Mouse (Mus musculus): ENCODE data around the gene Zfp985. TPM values are rescaled to one million over a fixed set of nuclear protein-coding genes. Genes with fewer than 3 reads are reported as not detected.
"Not testable (repeated sequence)": the region's sequence is repeated elsewhere in the genome, so short reads cannot be mapped to it uniquely, and the experiment has no call there.

Gene Zfp985
- polyA plus RNA-seq, 1 experiment from 2014 or later = not detected

DNA sequence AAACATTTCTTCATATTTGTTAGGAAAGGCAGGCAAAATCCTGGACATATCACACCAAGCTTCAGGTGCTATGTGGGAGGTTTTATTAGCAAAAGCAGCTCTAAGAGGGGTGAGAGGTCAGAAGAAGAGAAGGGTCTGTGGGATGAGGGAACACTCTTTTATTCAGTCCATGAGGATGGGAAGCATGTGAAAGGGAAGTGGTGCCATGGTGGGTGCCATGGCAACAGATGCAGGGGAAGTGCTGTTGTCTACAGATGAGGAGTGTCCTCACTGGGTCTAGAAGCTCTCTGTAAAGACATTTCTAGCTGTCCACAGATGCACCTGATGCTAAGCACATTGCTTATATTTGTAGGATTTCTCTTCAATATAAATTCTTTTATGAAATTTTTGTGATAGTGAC, 12.0 kb upstream of the Zfp985 start:
- H3K27ac ChIP-seq (replicated peaks; ENCODE audit: low read depth, low read length) = no peak overlapping the region
- H3K9ac ChIP-seq (replicated peaks; ENCODE audit: low read length) = no peak overlapping the region
- H3K36me3 ChIP-seq (ENCODE audit: control insufficient read depth, insufficient read depth, low read length) = no peaks in the 10 kb centered on the region
- H3K4me2 ChIP-seq (ENCODE audit: low read length) = no peak overlapping the region
- DNase-seq = no peak
- no peaks in the 10 kb centered on the region for H3K27me3 ChIP-seq (ENCODE audit: control insufficient read depth, insufficient read depth, low read length)
- H3K4me1 ChIP-seq (ENCODE audit: control insufficient read depth, insufficient read depth, low read length) = no peaks in the 10 kb centered on the region
- H3K9me3 ChIP-seq (ENCODE audit: control insufficient read depth, low read length) = peaks cover 48% of the 10 kb centered on the region
- no peak for ATAC-seq (ENCODE audit: low FRiP score, low TSS enrichment)
- H3K4me3 ChIP-seq (replicated peaks; ENCODE audit: low read depth, low read length) = no peak overlapping the region

DNA sequence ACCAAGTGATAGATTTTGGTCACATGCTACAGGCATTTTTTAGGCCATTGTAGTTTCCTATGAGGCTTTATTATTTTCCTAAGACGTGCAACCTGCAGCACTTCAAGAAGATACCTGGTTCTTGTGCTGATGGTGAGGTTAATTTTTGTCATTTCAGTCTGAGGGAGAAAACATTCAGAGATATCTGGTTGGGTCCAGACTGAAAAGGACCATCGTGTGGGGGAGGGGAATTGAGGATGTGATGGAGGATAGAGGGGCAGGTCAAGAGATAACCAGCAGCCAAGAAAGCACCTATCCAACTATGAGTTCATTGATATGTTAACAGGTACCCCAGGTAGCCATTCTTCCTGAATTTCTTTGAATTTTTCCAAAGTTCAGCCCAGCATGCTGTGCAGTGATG, 1.3 kb downstream of the Zfp985 start:
- H3K27me3 ChIP-seq (ENCODE audit: control insufficient read depth, insufficient read depth, low read length); H3K4me3 ChIP-seq (replicated peaks; ENCODE audit: low read depth, low read length); H3K36me3 ChIP-seq (ENCODE audit: control insufficient read depth, insufficient read depth, low read length); ATAC-seq (ENCODE audit: low FRiP score, low TSS enrichment); H3K9ac ChIP-seq (replicated peaks; ENCODE audit: low read length); H3K9me3 ChIP-seq (ENCODE audit: control insufficient read depth, low read length); H3K27ac ChIP-seq (replicated peaks; ENCODE audit: low read depth, low read length); DNase-seq; H3K4me2 ChIP-seq (ENCODE audit: low read length); H3K4me1 ChIP-seq (ENCODE audit: control insufficient read depth, insufficient read depth, low read length): not testable (repeated sequence)
- WGBS = 78% methylated on average over 2 of the region's 2 CpGs

DNA sequence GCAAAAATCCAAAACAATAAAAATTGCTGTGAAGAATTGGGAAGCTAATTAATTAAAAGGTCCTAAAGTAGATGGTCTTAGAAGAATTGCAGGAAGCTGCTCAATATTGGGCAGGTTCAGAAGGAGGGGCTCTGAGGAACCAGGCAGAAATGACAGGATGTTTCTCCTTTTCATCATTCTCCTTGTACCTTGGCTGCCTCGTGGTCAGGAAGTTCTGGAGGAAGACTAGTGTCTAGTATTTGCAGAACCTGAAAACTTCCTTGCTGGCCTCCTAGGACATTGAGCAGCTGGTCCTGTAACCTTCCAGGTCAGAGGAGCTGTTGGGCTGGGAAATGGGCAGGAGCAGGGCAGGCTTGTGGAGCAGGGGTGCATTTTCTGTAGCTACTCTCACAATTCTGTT, 3.8 kb downstream of the Zfp985 start:
- not testable (repeated sequence) for DNase-seq; ATAC-seq (ENCODE audit: low FRiP score, low TSS enrichment); H3K27ac ChIP-seq (replicated peaks; ENCODE audit: low read depth, low read length); H3K27me3 ChIP-seq (ENCODE audit: control insufficient read depth, insufficient read depth, low read length); H3K36me3 ChIP-seq (ENCODE audit: control insufficient read depth, insufficient read depth, low read length); H3K4me1 ChIP-seq (ENCODE audit: control insufficient read depth, insufficient read depth, low read length); H3K9me3 ChIP-seq (ENCODE audit: control insufficient read depth, low read length); H3K9ac ChIP-seq (replicated peaks; ENCODE audit: low read length); H3K4me2 ChIP-seq (ENCODE audit: low read length); H3K4me3 ChIP-seq (replicated peaks; ENCODE audit: low read depth, low read length)
- WGBS = 57% methylated on average over 1 of the region's 1 CpGs

DNA sequence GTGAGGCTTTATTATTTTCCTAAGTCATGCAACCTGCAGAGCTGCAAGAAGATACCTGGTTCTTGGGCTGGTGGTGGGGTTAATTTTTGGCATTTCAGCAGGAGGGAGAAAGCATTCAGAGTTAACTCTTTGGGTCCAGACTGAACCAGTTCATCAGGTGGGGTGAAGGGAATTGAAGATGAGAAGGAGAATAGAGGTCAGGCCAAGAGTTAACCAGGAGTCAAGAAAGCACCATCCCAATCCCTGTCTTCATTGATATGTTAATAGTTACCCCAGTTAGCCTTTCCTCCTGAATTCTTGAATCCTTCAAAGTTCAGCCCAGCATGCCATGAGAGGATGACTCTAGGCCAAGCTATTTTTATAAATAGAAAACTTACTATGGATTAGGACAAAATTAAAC, 4.9 kb downstream of the Zfp985 start:
- H3K9me3 ChIP-seq (ENCODE audit: control insufficient read depth, low read length) = peaks cover 10% of the 10 kb centered on the region
- not testable (repeated sequence) for H3K9ac ChIP-seq (replicated peaks; ENCODE audit: low read length); DNase-seq; ATAC-seq (ENCODE audit: low FRiP score, low TSS enrichment); H3K4me3 ChIP-seq (replicated peaks; ENCODE audit: low read depth, low read length); H3K36me3 ChIP-seq (ENCODE audit: control insufficient read depth, insufficient read depth, low read length); H3K4me2 ChIP-seq (ENCODE audit: low read length); H3K27ac ChIP-seq (replicated peaks; ENCODE audit: low read depth, low read length); H3K4me1 ChIP-seq (ENCODE audit: control insufficient read depth, insufficient read depth, low read length); H3K27me3 ChIP-seq (ENCODE audit: control insufficient read depth, insufficient read depth, low read length)

DNA sequence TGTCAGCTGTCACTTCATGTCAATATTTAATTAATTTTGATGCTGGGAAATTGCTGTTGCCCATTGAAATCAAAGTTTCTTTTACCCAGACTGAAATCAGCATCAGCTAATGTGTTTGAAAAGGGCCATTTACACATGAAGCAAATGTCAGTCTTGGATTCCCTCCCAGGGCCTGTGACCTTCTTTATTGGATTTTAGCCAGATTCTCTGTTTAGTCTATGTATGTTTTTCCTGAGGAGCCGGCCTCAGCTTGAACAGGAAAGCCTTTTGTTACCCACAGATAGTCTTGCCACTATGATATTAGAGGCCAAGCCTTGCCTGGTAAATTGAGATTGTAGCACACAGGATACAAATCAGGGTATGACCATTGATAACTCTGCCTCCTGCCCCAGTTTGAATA, 6.0 kb downstream of the Zfp985 start:
- H3K4me1 ChIP-seq (ENCODE audit: control insufficient read depth, insufficient read depth, low read length); H3K9ac ChIP-seq (replicated peaks; ENCODE audit: low read length); H3K27ac ChIP-seq (replicated peaks; ENCODE audit: low read depth, low read length); ATAC-seq (ENCODE audit: low FRiP score, low TSS enrichment); H3K4me2 ChIP-seq (ENCODE audit: low read length); H3K36me3 ChIP-seq (ENCODE audit: control insufficient read depth, insufficient read depth, low read length); H3K27me3 ChIP-seq (ENCODE audit: control insufficient read depth, insufficient read depth, low read length); H3K4me3 ChIP-seq (replicated peaks; ENCODE audit: low read depth, low read length): not testable (repeated sequence)
- peak; percentile 29 for DNase-seq
- H3K9me3 ChIP-seq (ENCODE audit: control insufficient read depth, low read length) = peaks cover 11% of the 10 kb centered on the region
- 41% methylated on average over 1 of the region's 1 CpGs for WGBS

DNA sequence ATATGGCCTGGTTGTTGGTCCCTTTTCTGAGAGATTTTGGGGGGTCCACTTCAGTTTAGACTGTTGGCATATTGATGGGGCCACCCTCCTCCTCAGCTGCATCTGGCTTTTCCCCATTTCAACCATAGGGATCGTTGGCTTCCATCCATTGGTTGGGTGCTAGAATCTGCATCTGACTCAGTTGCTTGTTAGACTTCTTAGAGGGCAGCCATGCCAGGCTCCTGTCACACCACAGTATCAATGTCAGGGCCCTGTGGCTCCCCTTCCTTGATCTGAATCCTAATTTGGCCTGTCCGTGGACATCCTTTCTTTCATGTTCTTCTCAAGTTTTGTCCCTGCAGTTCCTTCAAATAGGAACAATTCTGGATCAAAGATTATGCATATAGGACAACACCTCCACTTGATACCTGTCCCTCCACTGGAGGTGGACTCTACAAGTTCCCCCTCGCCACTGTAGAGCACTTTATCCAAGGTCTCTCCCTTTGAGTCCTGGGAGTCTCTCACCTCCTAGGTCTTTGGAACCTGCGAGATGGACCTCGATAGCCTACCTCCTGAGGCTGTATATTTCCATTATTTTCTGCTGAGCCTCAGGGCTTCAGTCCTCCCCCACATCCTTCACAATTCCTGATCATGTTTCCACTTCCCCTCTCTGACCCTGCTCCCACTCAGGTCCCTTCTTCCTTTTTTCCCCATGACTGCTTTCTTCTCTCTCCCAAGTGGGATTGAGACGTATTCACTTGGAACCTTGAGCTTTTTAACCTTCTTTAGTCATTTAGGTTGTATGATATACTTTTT, 12.5 kb downstream of the Zfp985 start:
- DNase-seq (no peak), ATAC-seq (ENCODE audit: low FRiP score, low TSS enrichment) (peak; percentile 57; the same call in 1 of the 2 replicates)
- H3K4me1 ChIP-seq (ENCODE audit: control insufficient read depth, insufficient read depth, low read length) = no peaks in the 10 kb centered on the region
- H3K36me3 ChIP-seq (ENCODE audit: control insufficient read depth, insufficient read depth, low read length) = no peaks in the 10 kb centered on the region
- no peaks in the 10 kb centered on the region for H3K27me3 ChIP-seq (ENCODE audit: control insufficient read depth, insufficient read depth, low read length)
- H3K27ac ChIP-seq (replicated peaks; ENCODE audit: low read depth, low read length) = no peak overlapping the region
- no peak overlapping the region for H3K9ac ChIP-seq (replicated peaks; ENCODE audit: low read length)
- H3K4me2 ChIP-seq (ENCODE audit: low read length) = no peak overlapping the region
- H3K9me3 ChIP-seq (ENCODE audit: control insufficient read depth, low read length) = peaks cover 14% of the 10 kb centered on the region
- H3K4me3 ChIP-seq (replicated peaks; ENCODE audit: low read depth, low read length) = no peak overlapping the region
- WGBS = 69% methylated on average over 6 of the region's 6 CpGs

DNA sequence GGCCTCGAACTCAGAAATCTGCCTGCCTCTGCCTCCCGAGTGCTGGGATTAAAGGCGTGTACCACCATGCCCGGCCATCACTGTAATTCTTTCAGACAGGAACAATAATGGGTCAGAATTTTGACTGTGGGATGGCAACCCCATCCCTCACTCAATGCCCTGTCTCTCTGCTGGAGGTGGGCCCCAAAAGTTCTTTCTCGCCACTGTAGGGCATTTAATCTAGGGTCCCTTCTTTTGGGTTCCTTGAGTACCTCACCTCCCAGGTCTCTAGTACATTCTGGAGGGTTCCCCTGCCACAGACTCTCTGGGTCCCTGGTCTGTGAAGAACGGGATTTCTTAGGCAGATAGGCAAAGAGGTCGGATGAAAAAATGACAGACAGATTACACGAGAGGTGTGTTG, 18.1 kb downstream of the Zfp985 start:
- DNase-seq; H3K36me3 ChIP-seq (ENCODE audit: control insufficient read depth, insufficient read depth, low read length); H3K9ac ChIP-seq (replicated peaks; ENCODE audit: low read length); H3K9me3 ChIP-seq (ENCODE audit: control insufficient read depth, low read length); ATAC-seq (ENCODE audit: low FRiP score, low TSS enrichment); H3K27me3 ChIP-seq (ENCODE audit: control insufficient read depth, insufficient read depth, low read length); H3K4me3 ChIP-seq (replicated peaks; ENCODE audit: low read depth, low read length); H3K4me1 ChIP-seq (ENCODE audit: control insufficient read depth, insufficient read depth, low read length); H3K27ac ChIP-seq (replicated peaks; ENCODE audit: low read depth, low read length); H3K4me2 ChIP-seq (ENCODE audit: low read length): not testable (repeated sequence)
- 83% methylated on average over 8 of the region's 8 CpGs for WGBS

DNA sequence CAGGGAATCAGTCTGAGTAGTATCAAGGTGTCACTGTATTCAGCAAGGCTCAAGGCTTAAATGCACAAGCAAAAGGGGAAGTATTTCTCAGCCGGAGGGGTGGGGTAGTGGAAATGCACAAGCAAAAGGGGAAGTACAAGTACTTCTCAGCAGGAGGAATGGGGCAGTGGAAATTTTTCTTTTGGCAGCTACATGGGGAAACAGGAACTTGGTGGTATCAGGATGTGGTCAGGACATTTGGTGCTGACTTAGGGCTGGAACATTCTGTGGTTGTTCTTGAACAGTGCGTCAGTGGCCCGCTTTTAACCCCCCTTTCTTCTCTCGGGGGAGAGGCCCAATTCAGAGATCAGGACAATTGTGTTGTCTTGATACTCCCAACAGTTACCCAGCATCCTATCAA, 26.3 kb downstream of the Zfp985 start:
- H3K4me2 ChIP-seq (ENCODE audit: low read length); H3K27ac ChIP-seq (replicated peaks; ENCODE audit: low read depth, low read length): not testable (repeated sequence)
- WGBS = 94% methylated on average over 4 of the region's 4 CpGs

More for the DNA sequence above, 26.3 kb downstream of the Zfp985 start:
- not testable (repeated sequence) for ATAC-seq (ENCODE audit: low FRiP score, low TSS enrichment); H3K27me3 ChIP-seq (ENCODE audit: control insufficient read depth, insufficient read depth, low read length); H3K9ac ChIP-seq (replicated peaks; ENCODE audit: low read length); H3K4me1 ChIP-seq (ENCODE audit: control insufficient read depth, insufficient read depth, low read length); DNase-seq; H3K36me3 ChIP-seq (ENCODE audit: control insufficient read depth, insufficient read depth, low read length); H3K4me3 ChIP-seq (replicated peaks; ENCODE audit: low read depth, low read length)
- peaks cover 17% of the 10 kb centered on the region for H3K9me3 ChIP-seq (ENCODE audit: control insufficient read depth, low read length)

Data from midbrain, embryonic 14.5 days (tissue).